Mouse (Mus musculus) urinary bladder, postnatal 14 days (tissue): ENCODE measurements around the gene Rad51.

ENCODE experiments used
- DNase-seq: peaks from one replicate; pipeline ENCODE4 v3.0.0; 2021; ENCODE audit warnings: low spot score

The Rad51 gene

DNA sequence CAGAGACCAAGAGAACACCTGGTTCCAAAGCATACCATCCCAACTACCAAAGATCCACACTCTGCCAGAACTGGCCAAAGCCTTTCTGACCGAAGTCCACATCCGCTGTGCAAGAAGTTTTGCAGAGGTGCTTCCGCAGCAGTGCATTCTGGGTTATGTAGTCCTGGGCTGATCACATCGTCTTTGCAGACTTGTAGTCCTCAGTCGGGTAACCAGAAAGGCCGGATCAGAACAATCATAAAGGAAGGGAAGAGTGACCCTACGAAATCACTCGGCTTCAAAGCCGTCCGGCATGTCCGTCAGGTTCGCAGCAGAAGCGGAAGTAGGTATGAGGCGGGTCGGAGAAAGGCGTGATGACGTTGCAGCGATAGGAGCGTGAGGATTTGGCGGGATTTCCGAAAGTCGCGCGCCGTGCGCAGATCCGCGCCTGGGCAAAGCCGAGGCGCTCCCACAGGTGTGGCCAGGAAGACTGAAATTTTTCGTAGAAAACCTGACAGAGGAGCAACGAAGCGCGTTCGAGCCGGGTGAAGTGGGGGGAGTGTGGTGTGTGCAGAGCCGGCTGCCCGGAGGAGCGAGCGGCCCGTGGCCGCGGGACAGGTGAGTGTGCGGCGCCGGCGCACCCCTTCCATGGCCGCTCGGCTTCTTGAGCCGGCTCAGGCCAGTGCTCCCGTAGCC is at the start of gene Rad51:
TSS of gene Rad51 (plus strand) at position 356 of the 675 bp plus-strand sequence.
- peak; percentile 89 for DNase-seq

DNA sequence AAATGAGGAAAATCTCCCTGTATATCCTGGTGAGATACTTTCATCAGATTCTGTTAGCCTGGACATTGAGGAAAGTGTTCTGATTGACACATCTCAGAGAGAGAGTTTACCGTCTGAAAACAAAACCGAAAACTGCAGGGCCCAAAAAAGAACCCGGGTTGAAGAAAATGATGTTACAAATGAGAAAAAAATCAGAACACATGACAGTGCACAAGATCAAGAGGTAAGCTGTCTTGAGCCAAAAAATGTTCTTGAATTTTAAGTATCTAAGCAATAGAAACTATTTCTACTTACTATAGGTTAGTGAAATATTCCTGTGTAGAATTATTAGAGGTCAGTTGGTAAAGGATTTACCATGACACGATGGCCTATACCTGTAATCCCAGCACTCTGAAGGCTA is 40.2 kb upstream of the Rad51 start:
- no peak for DNase-seq

- DNase-seq, result no peak
Observed at GRCm38 (mm10) chr2:119086156-119086555, 26.4 kb upstream of the Rad51 start.

DNA sequence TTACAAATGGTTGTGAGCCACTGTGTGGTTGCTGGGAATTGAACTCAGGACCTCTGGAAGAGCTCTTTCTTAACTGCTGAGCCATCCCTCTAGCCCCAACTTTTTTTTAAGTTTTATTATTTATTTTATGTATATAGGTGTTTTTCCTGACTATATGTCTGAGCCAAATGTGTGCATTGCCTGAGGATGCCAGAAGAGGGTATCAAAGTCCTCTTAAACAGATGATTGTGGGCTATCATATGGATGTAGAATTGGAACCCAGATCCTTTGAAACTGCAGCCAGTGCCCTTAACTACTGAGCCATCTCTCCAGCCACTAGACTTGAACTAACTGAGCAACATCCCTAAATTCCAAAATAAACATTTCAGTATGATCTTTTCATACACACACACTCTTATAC is 11.0 kb upstream of the Rad51 start:
- no peak for DNase-seq

DNA sequence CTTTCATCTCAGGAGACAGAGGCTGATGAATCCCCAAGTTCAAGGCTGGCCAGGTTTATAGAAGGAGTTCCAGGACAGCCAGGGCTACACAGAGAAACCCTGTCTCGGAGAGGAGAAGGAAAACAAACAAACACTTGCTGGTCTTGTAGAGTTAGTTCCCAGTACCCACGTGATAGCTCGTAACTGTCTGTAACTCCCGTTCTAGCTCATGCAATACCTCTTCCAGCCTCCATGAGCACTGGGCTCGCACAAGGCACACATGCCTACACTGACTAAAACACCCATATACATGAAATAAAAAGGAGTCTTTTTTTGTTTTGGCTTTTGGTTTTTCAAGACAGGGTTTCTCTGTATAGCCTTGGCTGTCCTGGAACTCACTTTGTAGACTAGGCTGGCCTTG is 6.0 kb upstream of the Rad51 start:
- no peak for DNase-seq

DNA sequence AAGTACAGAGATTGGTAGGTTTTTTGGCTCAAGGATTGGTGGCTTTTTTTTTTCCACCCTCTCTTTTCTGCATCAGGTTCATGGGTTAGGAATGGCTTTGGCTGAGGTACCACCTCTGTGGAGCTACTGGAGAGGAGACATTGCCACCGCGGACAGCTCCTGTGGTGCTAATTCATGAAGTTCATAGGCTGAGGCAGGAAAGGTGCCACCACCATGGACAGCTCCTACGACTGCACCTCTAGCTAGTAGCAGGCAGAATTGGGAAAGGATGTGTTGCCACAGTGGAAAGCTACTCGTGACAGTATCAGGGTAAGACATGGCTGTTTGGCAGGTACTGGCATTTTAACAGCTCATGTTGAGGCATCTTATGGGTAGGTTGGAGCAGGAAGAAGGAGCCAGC is 4.0 kb upstream of the Rad51 start:
- DNase-seq, result peak; percentile 36

GRCm38 (mm10) chr2:119111060-119111459 is 1.5 kb upstream of the Rad51 start:
- DNase-seq, result no peak

- no peak for DNase-seq
Observed at GRCm38 (mm10) chr2:119113121-119113925, 730 bp downstream of the Rad51 start.

DNA sequence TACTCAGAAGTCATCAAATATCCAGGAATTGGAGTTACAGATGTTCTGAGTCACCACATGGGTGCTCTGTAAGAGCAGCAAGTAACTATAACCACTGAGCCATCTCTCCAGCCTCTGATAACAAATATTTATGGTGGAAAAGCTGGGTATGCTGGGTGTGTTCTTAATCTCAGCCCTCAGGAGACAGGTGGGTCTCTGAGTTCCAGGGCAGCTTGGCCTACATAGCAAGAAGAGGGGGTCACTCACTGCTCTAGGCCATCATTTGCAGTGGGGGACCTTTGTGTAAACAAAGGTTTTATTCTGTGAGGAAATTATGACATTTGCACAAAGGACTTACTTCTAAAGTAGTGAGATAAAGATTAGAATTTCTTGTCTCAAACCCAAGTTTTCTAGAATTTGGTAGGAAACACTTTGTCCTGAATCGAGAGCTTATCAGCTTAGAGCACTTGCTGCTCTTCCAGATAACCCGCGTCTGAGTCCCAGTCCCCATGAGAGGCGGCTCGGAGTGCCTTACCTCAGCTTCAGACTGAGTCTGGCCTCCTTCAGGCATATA is 23.8 kb downstream of the Rad51 start:
- DNase-seq, result no peak

DNA sequence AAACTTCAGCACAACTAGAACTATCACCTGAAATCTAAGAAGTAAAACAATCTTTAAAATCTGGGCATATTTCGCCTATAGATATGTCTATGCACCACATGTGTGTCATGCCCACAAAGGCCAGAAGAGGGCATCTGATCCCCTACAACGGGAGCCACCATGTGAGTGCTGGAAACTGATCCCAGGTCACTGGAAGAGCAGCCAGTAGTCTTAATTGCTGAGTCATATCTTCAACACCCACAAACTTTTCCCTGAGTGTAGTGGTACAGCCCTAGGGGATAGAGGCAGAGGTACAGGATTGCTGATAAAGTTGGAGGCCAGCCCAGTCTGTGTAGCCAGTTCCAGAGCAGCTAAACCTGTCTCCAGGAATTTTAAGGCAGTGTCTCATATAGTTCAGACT is 32.6 kb downstream of the Rad51 start:
- no peak for DNase-seq

DNA sequence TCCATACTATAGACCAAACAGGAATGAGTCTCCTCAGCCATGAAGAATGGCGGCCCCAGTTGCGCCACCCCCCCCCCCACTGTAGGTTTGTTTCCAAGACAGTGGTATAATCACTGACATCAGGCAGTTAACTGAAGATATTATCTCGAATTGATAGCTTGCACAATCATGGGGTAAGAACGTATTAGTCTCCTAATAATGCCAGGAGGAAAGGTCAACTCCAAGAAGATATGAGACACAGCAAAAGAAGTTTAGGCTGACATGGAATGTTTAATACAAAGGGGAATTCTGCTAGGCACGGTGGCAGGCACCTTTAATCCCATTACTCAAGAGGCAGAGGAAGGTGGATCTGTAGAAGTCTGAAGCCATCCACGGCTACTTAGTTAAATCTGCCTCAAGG is 33.8 kb downstream of the Rad51 start:
- DNase-seq, result no peak

GRCm38 (mm10) chr2:119147160-119147678 is 34.6 kb downstream of the Rad51 start:
- DNase-seq, result peak; percentile 17

GRCm38 (mm10) chr2:119147775-119148174 is 35.2 kb downstream of the Rad51 start:
- no peak for DNase-seq

- no peak for DNase-seq
Observed at GRCm38 (mm10) chr2:119152255-119152654, 39.7 kb downstream of the Rad51 start.

DNA sequence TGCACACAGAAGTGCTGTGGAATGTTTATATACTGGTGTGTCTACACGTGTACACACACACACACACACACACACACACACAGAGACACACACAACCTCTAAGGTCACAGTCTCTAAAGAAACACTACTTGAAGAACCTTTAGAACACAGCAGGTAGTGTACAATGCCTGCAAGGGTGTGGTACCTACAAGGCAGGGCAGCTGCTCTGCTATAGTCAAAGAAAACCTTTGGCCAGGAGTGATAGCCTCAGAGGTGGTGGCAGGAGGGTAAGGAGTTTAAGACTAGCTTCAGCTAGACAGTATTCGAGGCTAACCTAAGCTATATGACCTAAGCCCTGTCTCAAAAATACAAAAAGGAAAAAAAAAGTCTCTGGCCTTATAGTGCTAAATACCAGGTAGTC is 42.1 kb downstream of the Rad51 start:
- no peak for DNase-seq

DNA sequence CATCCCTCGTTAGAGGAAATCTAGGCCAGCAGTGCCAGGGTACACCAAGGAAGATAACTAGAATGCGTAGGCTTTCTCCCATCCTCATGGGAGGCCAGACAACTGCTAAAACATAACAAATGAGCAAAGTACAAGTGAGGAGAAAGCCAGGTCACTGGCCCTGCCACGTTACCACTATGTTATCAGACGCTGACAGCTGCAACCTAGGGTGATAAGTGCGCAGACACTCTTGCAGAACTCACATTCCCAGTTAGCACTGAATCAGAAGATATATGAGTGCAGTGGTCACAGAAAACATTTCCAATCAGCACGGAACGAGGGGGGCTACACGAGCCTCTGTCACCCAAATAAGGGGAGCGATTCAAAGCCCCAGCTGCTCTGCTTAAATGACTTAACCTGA is 42.8 kb downstream of the Rad51 start:
- no peak for DNase-seq

DNA sequence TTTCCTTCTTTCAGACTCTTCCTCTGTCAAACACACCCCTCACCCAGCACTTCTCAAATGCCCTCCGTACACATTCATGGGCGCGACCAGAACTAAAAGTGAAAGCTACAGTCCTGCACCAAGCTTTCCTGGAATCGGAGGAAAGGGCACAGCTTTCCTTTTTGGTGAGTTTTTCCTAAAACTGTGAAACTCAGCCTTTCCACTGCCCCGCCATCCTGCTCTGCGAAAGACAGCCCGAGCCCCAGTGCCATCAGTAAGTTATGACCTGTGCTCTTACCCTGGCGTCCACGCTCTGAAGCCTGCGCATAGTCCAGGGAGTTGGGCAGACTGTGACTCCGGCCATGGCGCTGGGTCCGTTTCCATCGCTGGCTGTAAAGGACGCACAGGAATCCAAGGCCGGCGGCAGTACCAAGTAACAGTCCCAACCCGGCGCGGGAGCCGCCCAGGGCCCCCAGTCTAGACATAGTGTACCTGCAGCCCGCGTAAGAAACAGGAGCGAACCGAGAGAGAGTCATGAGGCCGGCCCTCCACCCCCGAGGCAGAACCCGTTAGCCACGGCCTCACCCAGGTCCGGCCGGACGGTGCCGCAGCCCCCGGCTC is 43.6 kb downstream of the Rad51 start:
- no peak for DNase-seq

DNA sequence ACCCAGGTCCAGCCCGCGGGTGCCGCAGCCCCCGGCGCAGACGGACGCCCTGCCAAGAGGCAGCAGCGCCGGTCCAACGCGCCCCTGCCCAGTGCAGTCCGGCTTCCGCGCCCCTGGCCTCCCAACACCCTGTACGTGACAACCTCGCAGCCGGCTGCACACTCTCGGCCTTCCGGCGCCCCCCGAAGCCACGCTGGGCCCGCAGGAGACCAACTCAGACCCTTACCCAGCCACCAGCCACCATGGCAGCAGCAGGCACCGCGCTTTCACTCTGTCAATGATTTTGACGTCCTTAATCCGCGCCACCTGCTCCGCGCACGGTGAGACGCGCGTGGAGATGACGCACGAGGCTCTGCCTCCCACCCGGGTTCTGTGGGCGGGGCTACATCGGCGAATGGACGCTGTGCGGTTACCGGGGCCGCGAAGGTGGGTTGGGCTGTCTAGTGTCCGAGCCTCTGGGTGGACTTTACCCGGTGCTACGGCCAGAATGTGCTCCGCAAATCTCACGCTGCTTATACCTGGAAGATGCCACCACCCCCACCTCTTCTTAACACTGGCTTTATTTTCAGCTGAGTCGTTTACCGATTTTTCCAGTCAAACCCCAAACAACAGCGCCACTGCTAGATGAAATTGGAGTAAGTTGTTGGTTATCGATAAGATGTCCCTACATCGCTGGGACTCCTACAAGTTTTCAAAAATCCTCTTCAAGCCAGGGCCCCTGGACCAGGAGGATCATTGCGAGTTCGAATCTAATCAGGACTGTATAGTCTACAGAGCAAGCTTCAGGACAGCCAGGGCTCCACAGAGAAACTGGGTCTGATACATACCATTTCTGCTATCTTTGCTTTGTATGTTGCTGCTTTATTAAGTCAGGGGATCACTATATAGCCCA is 44.3 kb downstream of the Rad51 start, which contains the start of gene Rmdn3:
TSS of gene Rmdn3 (minus strand) at position 354 of the 892 bp plus-strand sequence.
- DNase-seq, result peak; percentile 94

- no peak for DNase-seq
Observed at GRCm38 (mm10) chr2:119157836-119158235, 45.2 kb downstream of the Rad51 start.

- no peak for DNase-seq
Observed at GRCm38 (mm10) chr2:119161247-119161646, 48.7 kb downstream of the Rad51 start.

DNA sequence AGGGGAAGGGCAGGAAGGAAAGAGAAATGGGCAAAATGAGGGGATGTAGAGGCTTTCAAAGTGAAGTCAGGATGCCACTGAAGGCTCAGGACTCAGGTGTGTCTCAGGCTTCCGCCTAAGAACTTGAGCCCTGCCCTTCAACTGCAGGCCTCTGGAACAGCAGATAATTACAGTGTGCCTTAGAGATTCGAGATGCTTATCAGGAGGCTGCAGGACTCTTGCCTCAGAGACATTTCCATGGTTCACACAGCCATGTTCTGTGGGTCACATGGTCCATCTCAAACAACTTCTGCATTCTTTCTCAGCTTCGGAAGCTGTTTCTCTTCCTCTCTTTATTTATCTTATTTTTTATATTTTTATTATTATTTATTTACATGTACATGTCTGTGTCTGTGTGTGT is 50.5 kb downstream of the Rad51 start:
- DNase-seq, result no peak

GRCm38 (mm10) chr2:119163999-119164398 is 51.4 kb downstream of the Rad51 start:
- DNase-seq, result no peak
